Mouse (Mus musculus) bone marrow, adult 2 months (tissue): ENCODE data around the gene Fbxo27. TPM values are rescaled to one million over a fixed set of nuclear protein-coding genes. Genes with fewer than 3 reads are reported as not detected.
"Not testable (repeated sequence)": the region's sequence is repeated elsewhere in the genome, so short reads cannot be mapped to it uniquely, and the experiment has no call there.

Experiments
- H3K27ac ChIP-seq: fragments of 200-500 bp; 2 replicates; pipeline ENCODE4 v1.5.1; 2012; ENCODE audit warnings: low read depth, mild to moderate bottlenecking, control low read depth, inconsistent platforms, low read length; ENCODE audit not compliant: control insufficient read depth, poor library complexity, insufficient read depth
- H3K4me1 ChIP-seq: fragments of 200-500 bp; 2 replicates; pipeline ENCODE4 v1.6.1; 2011; ENCODE audit warnings: low read length; ENCODE audit not compliant: control insufficient read depth, insufficient read depth
- H3K4me3 ChIP-seq: fragments of 200-500 bp; replicated peaks from 2 replicates; pipeline ENCODE3; 2011; ENCODE audit warnings: mild to moderate bottlenecking, low read depth, low read length, control low read depth; ENCODE audit not compliant: control insufficient read depth
- CTCF ChIP-seq: fragments of 200-500 bp; IDR thresholded peaks from 2 replicates; pipeline ENCODE4 v1.5.1; 2011; ENCODE audit warnings: low read length, control low read depth; ENCODE audit not compliant: control insufficient read depth, insufficient read depth
- POLR2A ChIP-seq: fragments of 200-500 bp; IDR thresholded peaks from 2 replicates; pipeline ENCODE4 v1.6.1; 2011; ENCODE audit warnings: low read depth, mild to moderate bottlenecking, control low read depth, low read length, borderline replicate concordance; ENCODE audit not compliant: control insufficient read depth
- WGBS: fragments of 180-500 bp; shearing (Covaris S2); methylation state at CpG from one replicate; pipeline ENCODE4 v1.1.7; 2018; 5-methylcytosine and 5-hydroxymethylcytosine counted together
- polyA plus RNA-seq: library from polyadenylated mRNA; stranded (reverse); fragments of >200 nt; gene quantifications from 2 replicates; pipeline ENCODE4 v1.2.4, GENCODE M21; 2011; ENCODE audit warnings: low replicate concordance; ENCODE audit not compliant: missing spikeins, insufficient read depth, insufficient read length

The Fbxo27 gene
- polyA plus RNA-seq, 1 experiment, result 1.5 TPM

DNA sequence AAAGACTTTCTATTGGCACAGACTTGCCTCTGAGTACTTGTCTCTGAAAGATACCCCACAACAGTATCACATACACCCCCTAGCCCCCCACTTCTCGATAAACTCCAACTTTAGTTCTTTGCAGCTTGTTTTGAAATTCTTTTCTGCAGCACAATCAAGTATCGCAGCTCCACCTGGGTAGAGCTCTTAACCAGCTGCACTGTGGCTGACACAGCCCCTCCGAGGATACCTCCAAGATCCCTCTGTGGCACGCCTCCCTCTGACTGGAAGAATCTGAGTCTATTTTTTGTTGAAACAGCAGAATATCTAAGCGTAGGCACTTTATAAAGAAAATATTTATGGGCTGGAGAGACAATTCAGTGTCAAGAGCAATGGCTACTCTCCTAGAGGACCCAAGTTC, 20.4 kb upstream of the Fbxo27 start:
- Histone ChIP-seq H3K27ac (no peak overlapping the region), H3K4me3 (no peak overlapping the region), H3K4me1 (peaks cover 3% of the 10 kb centered on the region)
- TF ChIP-seq CTCF, result no peak
- 82% methylated on average over 5 of the region's 5 CpGs for WGBS

DNA sequence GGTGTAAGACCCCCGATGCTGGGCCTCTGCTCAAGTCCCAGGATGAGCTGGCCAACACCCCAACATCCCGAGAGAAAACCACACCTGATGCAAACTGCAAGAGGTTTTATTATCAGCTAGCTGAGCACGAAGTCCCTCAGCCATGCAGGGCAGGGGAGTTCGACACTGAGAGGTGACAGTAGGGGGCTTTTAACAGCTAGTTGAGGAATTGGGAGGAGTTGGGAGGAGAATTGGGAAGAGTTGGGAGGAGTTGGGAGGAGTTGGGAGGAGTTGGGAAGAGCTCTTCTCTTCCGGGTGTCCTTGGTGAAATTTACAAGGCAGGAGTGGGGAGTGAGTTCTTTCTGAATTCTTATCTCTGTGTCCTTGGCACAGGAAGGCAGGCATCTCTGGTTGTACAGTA, 19.9 kb upstream of the Fbxo27 start:
- not testable (repeated sequence) for H3K4me1 ChIP-seq, H3K27ac ChIP-seq, H3K4me3 ChIP-seq
- 82% methylated on average over 5 of the region's 5 CpGs for WGBS

DNA sequence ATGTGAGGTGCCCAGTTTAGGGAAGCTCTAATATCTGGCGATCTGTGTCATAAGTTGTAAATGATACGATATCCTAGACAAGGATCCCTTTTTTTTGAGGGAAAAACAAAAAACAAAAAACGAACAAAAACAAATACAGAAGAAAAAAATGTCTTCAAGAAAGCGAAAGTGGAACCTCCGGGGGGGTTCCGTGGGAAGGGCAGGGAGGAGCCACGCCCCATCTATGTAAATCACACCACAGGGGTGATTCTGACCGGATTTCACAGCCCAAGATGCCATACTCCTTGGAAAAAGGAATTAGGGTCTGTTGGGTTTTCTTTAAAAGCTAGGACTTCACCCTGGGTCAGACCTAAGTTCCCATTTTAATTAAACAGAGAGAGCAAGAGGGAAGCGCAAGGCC, 17.7 kb upstream of the Fbxo27 start:
- TF ChIP-seq CTCF, result no peak
- no peak for TF ChIP-seq POLR2A
- Histone ChIP-seq H3K4me3 (peak overlapping the region; percentile 17), H3K4me1 (peaks cover 3% of the 10 kb centered on the region), H3K27ac (no peak overlapping the region)
- WGBS, result 55% methylated on average over 9 of the region's 9 CpGs

DNA sequence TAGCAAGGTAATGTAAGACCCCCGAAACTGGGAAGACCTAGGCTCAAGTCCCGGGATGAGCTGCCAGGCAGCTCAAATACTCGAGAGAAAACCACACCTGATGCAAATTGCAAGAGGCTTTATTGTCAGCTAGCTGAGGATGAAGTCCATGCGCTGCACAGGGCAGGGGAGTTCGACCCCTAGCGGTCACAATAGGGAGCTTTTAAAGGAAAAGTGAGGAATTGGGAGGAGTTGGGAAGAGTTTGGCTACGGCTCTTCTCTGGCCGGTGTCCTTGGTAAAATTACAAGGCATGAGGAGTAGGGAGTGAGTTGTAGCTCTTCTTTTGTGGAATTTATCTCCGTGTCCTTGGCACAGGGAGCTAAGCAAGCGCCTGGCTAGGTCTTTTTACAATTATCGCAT, 16.9 kb upstream of the Fbxo27 start:
- Histone ChIP-seq H3K27ac (no peak overlapping the region), H3K4me3 (no peak overlapping the region), H3K4me1 (peaks cover 3% of the 10 kb centered on the region)
- WGBS, result 64% methylated on average over 11 of the region's 11 CpGs
- TF ChIP-seq POLR2A (no peak), CTCF (no peak)

DNA sequence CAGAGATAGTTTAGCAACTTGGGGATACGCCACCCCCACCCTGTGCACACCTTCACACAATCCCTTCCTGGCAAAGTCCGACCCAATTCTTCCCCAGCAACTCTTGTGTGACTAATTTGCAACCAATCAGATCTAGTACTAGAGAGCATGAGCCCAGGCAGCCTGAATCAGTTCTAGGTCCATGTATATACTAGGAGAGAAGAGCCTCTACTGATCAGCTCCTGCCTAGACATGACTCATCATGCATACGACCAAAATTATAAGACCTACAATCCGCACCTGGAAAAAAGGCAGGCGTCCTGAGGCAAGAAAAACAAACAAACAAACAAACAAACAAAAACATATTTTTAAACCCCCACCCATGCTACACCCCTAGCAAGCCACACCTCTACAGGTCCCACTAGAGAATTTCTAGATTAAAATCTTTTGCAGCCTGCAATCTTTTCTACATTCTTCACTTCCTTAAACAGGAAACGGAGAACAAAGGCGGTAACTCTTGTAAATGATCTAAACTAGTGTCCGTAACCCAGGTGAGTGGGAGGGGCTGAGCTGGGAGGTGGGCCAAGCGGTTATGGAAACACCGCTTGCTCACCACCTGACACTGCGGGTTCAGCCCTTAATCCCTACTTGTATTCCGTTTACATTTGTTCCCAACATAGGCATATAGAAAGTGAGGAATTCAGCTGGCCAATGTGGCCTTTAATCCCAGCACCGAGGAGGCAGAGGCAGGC, 15.7 kb upstream of the Fbxo27 start:
- Histone ChIP-seq H3K27ac (no peak overlapping the region), H3K4me3 (no peak overlapping the region), H3K4me1 (no peaks in the 10 kb centered on the region)
- 74% methylated on average over 13 of the region's 13 CpGs for WGBS
- TF ChIP-seq POLR2A (no peak), CTCF (no peak)

DNA sequence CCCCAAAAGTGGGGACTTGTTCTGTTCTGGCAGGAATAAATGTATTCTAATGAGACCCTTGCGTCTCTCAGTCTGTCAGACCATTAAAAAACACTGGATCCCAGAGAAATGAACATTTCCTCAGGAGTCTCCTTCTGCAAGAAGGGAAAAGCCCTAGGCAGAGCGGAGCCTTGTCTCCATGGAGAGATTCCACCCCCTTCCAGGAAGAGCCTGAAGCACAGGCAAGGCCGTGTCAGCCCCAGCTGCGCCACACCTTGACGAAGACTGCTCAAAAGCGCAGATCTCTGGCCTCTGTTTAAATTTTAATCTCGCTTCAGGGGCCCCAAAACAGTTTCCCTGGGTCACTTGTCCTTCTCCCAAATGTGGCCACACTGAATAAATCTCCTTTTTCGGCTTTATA, 15.0 kb upstream of the Fbxo27 start:
- Histone ChIP-seq H3K4me3 (no peak overlapping the region), H3K27ac (no peak overlapping the region), H3K4me1 (no peaks in the 10 kb centered on the region)
- WGBS, result 83% methylated on average over 8 of the region's 8 CpGs
- TF ChIP-seq CTCF, result no peak
- TF ChIP-seq POLR2A, result no peak

DNA sequence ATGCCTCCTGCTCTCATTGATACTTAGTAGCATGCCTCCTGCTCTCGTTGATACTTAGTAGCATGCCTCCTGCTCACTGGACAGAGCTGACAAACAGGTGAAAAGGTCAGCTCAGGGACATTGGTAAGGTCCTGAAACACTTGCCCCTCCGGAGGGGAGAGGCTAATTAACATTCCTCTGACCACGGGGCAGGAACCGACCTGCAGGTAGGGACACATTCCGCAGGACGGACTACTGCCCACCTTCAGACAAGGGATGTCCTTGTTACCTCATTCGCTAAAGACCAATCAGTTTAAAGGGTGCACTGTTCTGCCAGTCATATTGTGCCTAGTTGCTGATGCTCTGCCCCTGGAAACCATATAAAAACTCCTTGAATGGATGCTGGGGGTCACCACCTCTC, 1.6 kb upstream of the Fbxo27 start:
- Histone ChIP-seq H3K4me1 (no peaks in the 10 kb centered on the region), H3K27ac (no peak overlapping the region), H3K4me3 (no peak overlapping the region)
- TF ChIP-seq POLR2A (no peak), CTCF (no peak)
- WGBS, result 79% methylated on average over 7 of the region's 7 CpGs

DNA sequence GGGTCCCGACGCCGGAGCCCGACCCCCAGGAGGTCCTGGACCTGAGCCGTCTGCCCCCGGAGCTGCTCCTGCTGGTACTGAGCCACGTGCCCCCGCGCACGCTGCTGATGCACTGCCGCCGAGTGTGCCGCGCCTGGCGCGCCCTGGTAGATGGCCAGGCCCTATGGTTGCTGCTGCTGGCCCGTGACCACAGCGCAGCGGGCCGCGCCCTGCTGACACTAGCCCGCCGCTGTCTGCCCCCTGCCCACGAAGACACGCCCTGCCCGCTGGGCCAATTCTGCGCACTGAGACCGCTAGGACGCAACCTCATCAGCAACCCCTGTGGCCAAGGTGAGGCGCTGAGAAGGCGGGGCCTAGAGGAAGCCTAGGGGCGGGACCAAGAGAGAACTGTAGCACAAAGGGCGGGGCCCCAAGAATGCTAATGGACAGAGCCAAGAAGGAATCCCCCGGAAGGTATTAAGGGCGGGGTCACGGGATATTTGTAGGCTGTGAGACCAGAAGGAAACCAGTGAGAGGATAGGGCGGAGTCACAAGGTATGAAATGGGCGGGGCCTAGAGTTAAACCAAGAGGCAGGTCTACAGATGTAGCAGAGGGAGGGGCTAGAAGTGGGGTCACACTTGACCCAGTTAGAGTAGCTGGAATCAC, 795 bp downstream of the Fbxo27 start:
- Histone ChIP-seq H3K4me1 (no peaks in the 10 kb centered on the region), H3K27ac (peak overlapping the region; percentile 26; the same call in 1 of the 2 replicates), H3K4me3 (peak overlapping the region; percentile 50)
- TF ChIP-seq CTCF (no peak), POLR2A (no peak)
- 3% methylated on average over 34 of the region's 38 CpGs for WGBS

DNA sequence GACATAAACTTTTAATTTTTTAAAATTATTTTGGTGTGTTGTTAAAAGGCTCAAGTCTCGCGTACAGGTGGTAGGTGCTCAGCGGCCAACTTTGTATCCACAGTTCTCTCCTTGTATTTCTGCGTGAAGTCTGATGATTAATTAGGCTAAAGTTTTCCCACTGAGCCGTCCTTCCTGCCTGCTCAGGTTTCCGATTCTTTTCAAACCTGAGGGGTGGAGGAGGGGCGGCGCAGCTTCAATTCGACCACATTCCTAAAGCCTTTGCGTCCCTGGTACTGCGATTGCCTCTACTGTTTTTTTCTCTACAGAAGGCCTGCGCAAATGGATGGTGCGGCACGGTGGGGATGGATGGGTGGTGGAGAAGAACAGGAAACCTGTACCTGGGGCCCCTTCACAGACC, 1.8 kb downstream of the Fbxo27 start:
- WGBS, result 16% methylated on average over 14 of the region's 14 CpGs
- H3K4me1 ChIP-seq, result no peaks in the 10 kb centered on the region
- H3K4me3 ChIP-seq, result peak overlapping the region; percentile 46
- TF ChIP-seq POLR2A, result no peak
- no peak for TF ChIP-seq CTCF
- peak overlapping the region; percentile 24; the same call in 1 of the 2 replicates for H3K27ac ChIP-seq
